In the genomic region with DNA sequence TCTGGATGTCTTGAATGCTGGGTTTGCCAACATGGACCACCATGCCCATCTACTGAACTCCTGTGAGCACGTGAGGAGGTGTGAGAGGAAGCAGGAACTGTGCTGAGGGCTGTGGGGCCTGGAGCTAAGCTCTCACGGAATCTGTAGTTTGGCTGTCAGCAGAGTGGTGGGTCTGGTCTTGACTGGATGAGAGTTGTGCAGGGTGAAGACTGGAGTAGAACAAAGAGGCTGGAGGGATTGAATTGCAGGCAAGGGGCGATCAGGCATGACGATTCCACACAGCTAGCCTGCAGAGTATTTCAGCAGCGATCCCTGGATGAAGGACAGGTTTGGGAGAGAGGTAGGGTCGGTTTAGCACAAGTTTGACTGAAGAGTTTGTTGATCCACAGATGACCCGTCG, we compare ENCODE assay signal across 25 mouse cellular contexts. TPM values are rescaled to one million over a fixed set of nuclear protein-coding genes. Genes with fewer than 3 reads are reported as not detected.
A peak's percentile ranks its signal among the peaks of the same experiment; 100 is the strongest.
DNase-seq lines count a peak whose midpoint lies in the region; ATAC-seq and TF ChIP-seq lines count a peak whose summit lies in the region.
"Had no signal": no experiment of that assay in that cellular context is flagged by ENCODE, and none has a peak within 500 bp of the region (broad histone marks: within the 10 kb centered on the region; RNA-seq: fewer than 3 reads in every experiment).

No protein-coding gene starts in this region.

- no peak for TF ChIP-seq CTCF in kidney, postnatal 0 days (IDR thresholded peaks at IDR 0.05; ENCODE audit: low read depth)

- 81% methylated on average over 8 of the region's 8 CpGs for WGBS in embryonic facial prominence, embryonic 11.5 days
- WGBS in embryonic facial prominence, embryonic 10.5 days: 81% methylated on average over 8 of the region's 8 CpGs
- WGBS in kidney, embryonic 15.5 days: 56% methylated on average over 8 of the region's 8 CpGs
- 39% methylated on average over 8 of the region's 8 CpGs for WGBS in kidney, postnatal 0 days
- 79% methylated on average over 8 of the region's 8 CpGs for WGBS in midbrain, embryonic 10.5 days
- 66% methylated on average over 8 of the region's 8 CpGs for WGBS in midbrain, embryonic 13.5 days

- no peak overlapping the region for H3K9ac ChIP-seq in embryonic facial prominence, embryonic 11.5 days (replicated peaks; ENCODE audit: low read length)
- no peak overlapping the region for H3K9ac ChIP-seq in kidney, embryonic 15.5 days
- H3K9ac ChIP-seq in kidney, postnatal 0 days (ENCODE audit: low read depth, low read length): no peak overlapping the region
- no peak overlapping the region for H3K9ac ChIP-seq in midbrain, embryonic 13.5 days (replicated peaks)
- H3K9ac ChIP-seq: embryonic facial prominence, embryonic 12.5 days; forebrain, embryonic 13.5 days; forebrain, embryonic 15.5 days had no signal

- H3K9me3 ChIP-seq in embryonic facial prominence, embryonic 11.5 days (replicated peaks; ENCODE audit: control insufficient read depth, low read length): no peaks in the 10 kb centered on the region
- no peaks in the 10 kb centered on the region for H3K9me3 ChIP-seq in embryonic facial prominence, embryonic 10.5 days
- H3K9me3 ChIP-seq in kidney, embryonic 15.5 days (replicated peaks): no peaks in the 10 kb centered on the region
- H3K9me3 ChIP-seq in kidney, postnatal 0 days (replicated peaks; ENCODE audit: low read length): no peaks in the 10 kb centered on the region
- no peaks in the 10 kb centered on the region for H3K9me3 ChIP-seq in midbrain, embryonic 10.5 days (replicated peaks)
- no peaks in the 10 kb centered on the region for H3K9me3 ChIP-seq in midbrain, embryonic 13.5 days
- H3K9me3 ChIP-seq: embryonic facial prominence, embryonic 12.5 days; forebrain, embryonic 13.5 days; forebrain, embryonic 15.5 days; G1E had no signal

- no peaks in the 10 kb centered on the region for H3K36me3 ChIP-seq in embryonic facial prominence, embryonic 11.5 days (replicated peaks; ENCODE audit: control insufficient read depth, insufficient read depth, low read depth, low read length)
- 0 out of 2 replicates have a peak, but pooled peaks cover 3% of the 10 kb centered on the region for H3K36me3 ChIP-seq in embryonic facial prominence, embryonic 10.5 days (replicated peaks)
- H3K36me3 ChIP-seq in kidney, embryonic 15.5 days: no peaks in the 10 kb centered on the region
- H3K36me3 ChIP-seq in kidney, postnatal 0 days (ENCODE audit: insufficient read depth, low read length): no peaks in the 10 kb centered on the region
- no peaks in the 10 kb centered on the region for H3K36me3 ChIP-seq in midbrain, embryonic 10.5 days
- H3K36me3 ChIP-seq in midbrain, embryonic 13.5 days: peaks cover 5% of the 10 kb centered on the region
- H3K36me3 ChIP-seq: embryonic facial prominence, embryonic 12.5 days; forebrain, embryonic 15.5 days had no signal

- ATAC-seq in embryonic facial prominence, embryonic 11.5 days (replicated peaks; ENCODE audit: insufficient number of reproducible peaks, low FRiP score, low TSS enrichment, low read depth): 0 out of 2 replicates have a peak, but pooled peaks have one; percentile 29
- peak; percentile 93 for ATAC-seq in kidney, embryonic 15.5 days (replicated peaks; ENCODE audit: low FRiP score)
- ATAC-seq in kidney, postnatal 0 days (replicated peaks; ENCODE audit: low FRiP score, low read depth): peak; percentile 82
- no peak for ATAC-seq in midbrain, embryonic 13.5 days
- ATAC-seq: activated CD4-positive, CD25-positive, alpha-beta regulatory T cell, adult 4 months; CD4-positive, CD25-positive, alpha-beta regulatory T cell, adult 4 months; forebrain, embryonic 13.5 days; forebrain, embryonic 15.5 days; Patski had no signal

- no peak overlapping the region for H3K27ac ChIP-seq in embryonic facial prominence, embryonic 11.5 days (replicated peaks; ENCODE audit: low read depth, low read length)
- no peak overlapping the region for H3K27ac ChIP-seq in embryonic facial prominence, embryonic 10.5 days (replicated peaks)
- H3K27ac ChIP-seq in kidney, embryonic 15.5 days: peak overlapping the region; percentile 68
- H3K27ac ChIP-seq in kidney, postnatal 0 days: peak overlapping the region; percentile 8; the same call in 1 of the 2 replicates
- H3K27ac ChIP-seq in midbrain, embryonic 10.5 days (replicated peaks): 0 out of 2 replicates have a peak overlapping the region, but pooled peaks have one; percentile 33
- no peak overlapping the region for H3K27ac ChIP-seq in midbrain, embryonic 13.5 days
- H3K27ac ChIP-seq: embryonic facial prominence, embryonic 12.5 days; forebrain, embryonic 13.5 days; forebrain, embryonic 15.5 days had no signal

- no peak overlapping the region for H3K4me2 ChIP-seq in embryonic facial prominence, embryonic 11.5 days (ENCODE audit: low read depth, low read length)
- no peak overlapping the region for H3K4me2 ChIP-seq in kidney, embryonic 15.5 days
- H3K4me2 ChIP-seq in kidney, postnatal 0 days (ENCODE audit: low read length): no peak overlapping the region
- no peak overlapping the region for H3K4me2 ChIP-seq in midbrain, embryonic 13.5 days (replicated peaks)
- H3K4me2 ChIP-seq: embryonic facial prominence, embryonic 12.5 days; forebrain, embryonic 13.5 days; forebrain, embryonic 15.5 days had no signal

- no peak for DNase-seq in embryonic facial prominence, embryonic 11.5 days (ENCODE audit: low spot score)
- no peak for DNase-seq in embryonic facial prominence, embryonic 10.5 days (ENCODE audit: low spot score)
- no peak for DNase-seq in kidney, adult 11 months
- DNase-seq in kidney, postnatal 0 days (ENCODE audit: low spot score): peak; percentile 46
- no peak for DNase-seq in kidney, postnatal 10 days
- no peak for DNase-seq in midbrain, embryonic 10.5 days (ENCODE audit: low spot score)
- DNase-seq: adrenal gland, adult 8-10 months; adrenal gland, postnatal 14 days; adrenal gland, postnatal 36 days; B cell, adult 2 months; cerebellum, adult 11-12 months; cerebellum, adult 2 months; cerebellum, adult 9-10 months; cerebellum, postnatal 10 days; cerebellum, postnatal 25 days had no signal

- no peaks in the 10 kb centered on the region for H3K27me3 ChIP-seq in embryonic facial prominence, embryonic 11.5 days (ENCODE audit: control insufficient read depth, insufficient read depth, low read length)
- H3K27me3 ChIP-seq in embryonic facial prominence, embryonic 10.5 days (replicated peaks; ENCODE audit: low read depth, poor library complexity, severe bottlenecking): no peaks in the 10 kb centered on the region
- H3K27me3 ChIP-seq in kidney, embryonic 15.5 days: no peaks in the 10 kb centered on the region
- H3K27me3 ChIP-seq in kidney, postnatal 0 days (ENCODE audit: insufficient read depth, low read length): no peaks in the 10 kb centered on the region
- H3K27me3 ChIP-seq in midbrain, embryonic 10.5 days (ENCODE audit: low read depth, poor library complexity, severe bottlenecking): no peaks in the 10 kb centered on the region
- no peaks in the 10 kb centered on the region for H3K27me3 ChIP-seq in midbrain, embryonic 13.5 days
- H3K27me3 ChIP-seq: CH12.LX; embryonic facial prominence, embryonic 12.5 days; forebrain, embryonic 13.5 days; forebrain, embryonic 15.5 days; Patski had no signal

- no peaks in the 10 kb centered on the region for H3K4me1 ChIP-seq in embryonic facial prominence, embryonic 11.5 days (ENCODE audit: control insufficient read depth, insufficient read depth, low read length)
- H3K4me1 ChIP-seq in embryonic facial prominence, embryonic 10.5 days: no peaks in the 10 kb centered on the region
- H3K4me1 ChIP-seq in kidney, embryonic 15.5 days: peaks cover 3% of the 10 kb centered on the region; the same call in 1 of the 2 replicates
- H3K4me1 ChIP-seq in kidney, postnatal 0 days (replicated peaks; ENCODE audit: insufficient read depth, low read length): no peaks in the 10 kb centered on the region
- H3K4me1 ChIP-seq in midbrain, embryonic 10.5 days: no peaks in the 10 kb centered on the region
- H3K4me1 ChIP-seq in midbrain, embryonic 13.5 days (replicated peaks): no peaks in the 10 kb centered on the region
- H3K4me1 ChIP-seq: embryonic facial prominence, embryonic 12.5 days; forebrain, embryonic 13.5 days; forebrain, embryonic 15.5 days had no signal

- no peak overlapping the region for H3K4me3 ChIP-seq in embryonic facial prominence, embryonic 11.5 days (ENCODE audit: low read depth, low read length)
- H3K4me3 ChIP-seq in embryonic facial prominence, embryonic 10.5 days: no peak overlapping the region
- no peak overlapping the region for H3K4me3 ChIP-seq in kidney, embryonic 15.5 days (replicated peaks)
- no peak overlapping the region for H3K4me3 ChIP-seq in kidney, postnatal 0 days (replicated peaks; ENCODE audit: low read depth, low read length)
- no peak overlapping the region for H3K4me3 ChIP-seq in midbrain, embryonic 10.5 days
- H3K4me3 ChIP-seq in midbrain, embryonic 13.5 days (replicated peaks): no peak overlapping the region
- H3K4me3 ChIP-seq: embryonic facial prominence, embryonic 12.5 days; forebrain, embryonic 13.5 days; forebrain, embryonic 15.5 days had no signal

RNA-seq across cellular contexts. Expression of a gene that starts 10.8 kb away (rescaled TPM):
- 16.3 and 16.6 TPM in 2 replicates for polyA plus RNA-seq in embryonic facial prominence, embryonic 11.5 days (2014; fragmentation: Nextera tagmentation; extraction: Ambion mirVana)
- 9.2 and 10.5 TPM in 2 replicates for polyA plus RNA-seq in embryonic facial prominence, embryonic 10.5 days (2016; fragmentation: Nextera tagmentation; extraction: Ambion mirVana)
- polyA plus RNA-seq in kidney, embryonic 15.5 days (2015; fragmentation: Nextera tagmentation; extraction: Ambion mirVana): 12.6 and 13.4 TPM in 2 replicates
- 18.8 and 19.9 TPM in 2 replicates for polyA plus RNA-seq in kidney, postnatal 0 days (2015; fragmentation: Nextera tagmentation; extraction: Ambion mirVana)
- 10.1 and 12.4 TPM in 2 replicates for polyA plus RNA-seq in midbrain, embryonic 10.5 days (2016; fragmentation: Nextera tagmentation; extraction: Ambion mirVana)
- polyA plus RNA-seq in midbrain, embryonic 13.5 days (2015; fragmentation: Nextera tagmentation; extraction: Ambion mirVana): 18.3 and 19.4 TPM in 2 replicates

Comparison
In these comparisons a context has a peak if more than half of its experiments do, and no peak if none do; other contexts are left out.
1. H3K27ac ChIP-seq: peak in kidney, embryonic 15.5 days (single experiment), kidney, postnatal 0 days (single experiment) and midbrain, embryonic 10.5 days (single experiment); none in embryonic facial prominence, embryonic 11.5 days (single experiment), embryonic facial prominence, embryonic 10.5 days (single experiment) and midbrain, embryonic 13.5 days (single experiment).